Mouse (Mus musculus): ENCODE results near the gene Gramd1b.

The Gramd1b gene

DNA sequence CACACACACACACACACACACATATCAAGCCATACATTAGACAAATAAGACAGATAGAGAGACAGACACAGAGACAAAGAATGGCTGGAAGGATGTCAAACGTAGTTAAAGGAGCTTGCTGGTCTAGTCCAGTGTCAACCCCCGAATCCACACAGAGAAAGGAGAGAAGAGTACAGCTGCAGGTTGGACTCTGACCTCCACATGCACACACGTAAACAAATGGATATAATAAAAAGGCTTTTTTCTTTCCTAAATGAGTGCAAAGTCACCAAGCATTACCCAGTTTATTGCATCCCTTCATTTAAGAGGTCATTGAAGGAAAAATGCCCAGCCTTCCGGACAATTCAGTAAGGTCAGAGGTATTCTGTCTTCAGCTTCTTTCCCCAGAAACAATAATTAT is 161.0 kb downstream of the Gramd1b start:
- in situ Hi-C loops (cut with MboI), result no loop called here

DNA sequence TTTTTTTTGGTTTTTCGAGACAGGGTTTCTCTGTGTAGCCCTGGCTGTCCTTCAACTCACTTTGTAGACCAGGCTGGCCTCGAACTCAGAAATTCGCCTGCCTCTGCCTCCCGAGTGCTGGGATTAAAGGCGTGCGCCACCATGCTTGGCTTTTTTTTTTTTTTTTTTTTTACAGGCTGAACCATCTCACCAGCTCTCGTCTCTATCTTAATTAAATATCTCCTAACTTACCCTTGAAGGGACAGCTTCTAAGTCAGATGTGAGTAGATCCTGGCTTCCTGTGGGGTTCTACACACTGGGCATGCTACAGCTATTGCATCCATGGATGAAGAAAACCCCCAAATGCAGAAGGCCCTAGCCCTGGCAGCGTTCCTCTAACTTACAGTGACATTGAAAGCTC is 164.4 kb downstream of the Gramd1b start:
- in situ Hi-C loops (cut with MboI), result no loop called here

DNA sequence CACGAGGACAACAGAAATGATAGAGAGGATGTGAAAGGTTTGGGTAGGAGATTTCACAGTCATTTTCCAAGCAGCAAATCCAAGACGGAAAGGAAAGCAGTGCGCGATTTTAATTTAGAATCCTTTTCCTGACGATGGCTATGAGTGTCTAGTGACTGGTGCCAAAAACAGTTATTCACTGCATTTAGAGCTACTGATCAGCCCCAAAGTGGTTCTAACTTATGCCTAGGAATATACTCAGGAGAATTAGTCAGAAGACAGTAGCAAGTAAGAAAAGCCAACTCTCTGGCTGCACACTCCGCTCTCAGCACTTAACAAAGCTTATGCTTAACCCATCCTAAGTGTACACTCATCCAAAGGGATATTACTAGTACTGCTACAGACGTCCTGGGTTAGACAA is 166.9 kb downstream of the Gramd1b start:
- in situ Hi-C loops (cut with MboI), result no loop called here

DNA sequence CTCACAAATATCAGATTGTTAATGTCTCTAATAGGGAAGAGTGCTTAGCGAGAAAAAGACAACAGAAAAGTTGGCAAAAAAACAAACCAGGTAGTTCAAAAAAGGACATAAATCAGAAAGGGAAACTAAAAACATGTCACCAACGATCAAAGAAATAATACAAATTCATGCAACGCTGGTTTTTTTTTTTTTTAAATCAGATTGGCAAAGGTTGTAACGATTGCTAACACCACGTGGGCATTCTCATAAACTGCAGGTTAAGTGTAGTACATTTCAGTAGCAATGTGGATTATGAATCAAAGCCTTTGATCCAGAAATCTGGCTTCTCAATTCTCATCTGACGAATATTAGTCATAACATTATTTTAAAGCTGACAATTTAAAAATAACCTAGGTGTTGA is 169.2 kb downstream of the Gramd1b start:
- in situ Hi-C loops (cut with MboI), result no loop called here

DNA sequence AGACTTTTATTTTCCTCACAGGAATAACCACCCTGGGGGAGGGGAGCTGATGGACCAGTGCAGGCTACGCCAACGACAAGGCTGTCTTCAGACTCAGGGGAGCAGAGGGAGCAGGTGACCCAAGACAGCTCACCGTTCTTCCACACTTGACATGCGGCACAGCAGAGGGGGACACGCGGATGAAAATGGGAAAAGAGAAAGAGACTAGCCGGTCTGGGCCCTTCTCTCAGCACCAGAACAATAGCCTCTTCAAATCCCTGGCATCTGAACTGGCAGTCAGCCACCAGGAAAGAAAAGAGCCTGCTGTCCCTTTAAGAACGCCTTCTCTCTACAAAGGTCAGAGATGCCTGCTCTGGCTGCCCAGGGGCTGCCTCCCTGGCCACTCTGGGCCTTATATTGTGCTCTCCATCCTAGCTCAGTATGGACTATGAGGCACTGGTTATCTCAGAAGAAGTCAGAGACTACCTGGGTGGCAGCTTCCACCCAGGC is 172.7 kb downstream of the Gramd1b start:
- in situ Hi-C loops (cut with MboI), result no loop called here

DNA sequence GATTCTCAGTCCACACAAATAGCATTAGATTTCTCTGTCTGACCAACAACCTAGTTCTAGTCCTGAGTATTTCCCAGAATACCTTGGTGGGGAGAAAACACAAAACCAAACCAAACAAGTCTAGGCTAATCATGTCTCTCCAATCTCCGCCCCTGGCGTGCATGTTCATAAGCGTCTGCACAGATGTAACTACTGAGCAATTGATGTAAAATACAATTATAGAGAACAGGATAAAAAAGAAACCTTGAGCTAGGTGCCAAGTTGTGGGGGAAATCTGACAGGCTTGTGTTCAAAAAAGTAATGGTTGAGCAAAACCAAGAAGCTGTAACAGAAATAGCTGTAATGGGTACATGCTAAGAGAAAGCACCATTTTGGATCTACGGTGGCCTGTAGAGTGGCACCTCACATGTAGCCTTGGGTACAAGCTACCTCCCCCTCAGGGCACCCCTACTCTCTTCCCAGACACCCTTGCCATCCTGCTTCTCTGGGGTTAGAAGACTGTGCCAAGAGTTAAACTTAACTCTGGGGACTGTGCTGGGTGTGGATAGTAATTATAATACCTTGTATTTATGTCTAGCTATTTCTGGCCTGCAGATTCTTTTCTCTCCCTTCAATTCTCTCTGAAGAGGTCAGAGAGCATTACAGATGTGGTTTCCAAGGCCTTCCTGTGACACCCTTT is 174.3 kb downstream of the Gramd1b start:
- in situ Hi-C loops (cut with MboI), result no loop called here

DNA sequence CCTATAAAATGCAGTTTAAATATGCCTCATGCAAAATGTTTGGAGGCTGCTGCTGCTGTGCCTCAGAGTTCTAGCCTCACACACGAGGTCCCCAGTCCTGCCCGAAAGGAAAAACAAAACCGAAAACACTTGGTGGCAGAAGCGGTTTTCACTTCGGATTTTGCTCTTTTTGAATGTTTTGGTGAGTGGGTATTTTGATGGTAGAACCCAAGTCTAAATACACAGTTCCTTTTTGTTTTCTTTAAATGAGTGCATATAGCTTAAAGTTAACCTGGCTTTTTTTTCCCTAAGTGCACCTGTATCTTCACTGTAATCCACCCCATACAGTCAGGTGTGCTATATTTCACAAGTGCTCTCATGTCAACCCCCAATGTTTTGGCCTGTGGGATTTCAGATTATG is 174.8 kb downstream of the Gramd1b start:
- in situ Hi-C loops (cut with MboI), result no loop called here

DNA sequence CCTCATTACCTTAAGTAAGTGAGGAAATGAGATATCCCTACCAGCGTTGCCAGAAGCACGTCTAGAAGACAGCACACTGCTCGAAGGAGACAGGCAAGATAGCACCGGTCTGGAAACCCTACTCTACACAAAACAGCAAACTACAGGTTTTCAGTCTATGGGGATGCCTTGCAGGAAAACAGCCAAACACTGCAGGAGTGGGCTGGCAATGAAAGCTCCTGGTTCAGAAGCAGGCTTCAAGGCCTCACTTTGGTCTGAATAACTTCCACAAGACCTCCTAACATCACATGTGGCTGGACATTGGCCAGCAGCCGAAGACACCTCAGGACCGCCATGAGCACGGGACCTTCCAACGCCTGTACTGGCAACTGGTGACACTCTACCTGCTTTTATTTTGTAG is 175.8 kb downstream of the Gramd1b start:
- in situ Hi-C loops (cut with MboI), result no loop called here

DNA sequence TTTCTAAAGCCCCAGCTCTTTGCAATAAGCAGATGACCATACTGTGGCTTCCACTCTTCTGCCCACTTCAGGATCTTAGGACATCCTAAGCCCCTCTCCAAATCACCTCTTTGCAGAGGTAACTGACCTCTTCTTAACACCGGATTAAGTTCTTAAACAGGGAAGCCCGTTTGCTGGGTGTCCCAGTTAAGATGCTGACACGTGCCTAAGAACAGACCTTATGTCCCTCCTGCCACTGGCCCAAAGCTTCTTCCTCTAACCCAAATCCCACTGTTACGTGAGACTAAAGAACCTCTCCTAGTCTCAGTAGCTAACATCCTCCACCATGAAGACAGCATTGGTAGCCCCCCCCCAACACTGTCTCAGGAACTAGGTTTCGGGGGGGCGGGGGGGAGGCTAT is 177.6 kb downstream of the Gramd1b start:
- in situ Hi-C loops (cut with MboI), result no loop called here

DNA sequence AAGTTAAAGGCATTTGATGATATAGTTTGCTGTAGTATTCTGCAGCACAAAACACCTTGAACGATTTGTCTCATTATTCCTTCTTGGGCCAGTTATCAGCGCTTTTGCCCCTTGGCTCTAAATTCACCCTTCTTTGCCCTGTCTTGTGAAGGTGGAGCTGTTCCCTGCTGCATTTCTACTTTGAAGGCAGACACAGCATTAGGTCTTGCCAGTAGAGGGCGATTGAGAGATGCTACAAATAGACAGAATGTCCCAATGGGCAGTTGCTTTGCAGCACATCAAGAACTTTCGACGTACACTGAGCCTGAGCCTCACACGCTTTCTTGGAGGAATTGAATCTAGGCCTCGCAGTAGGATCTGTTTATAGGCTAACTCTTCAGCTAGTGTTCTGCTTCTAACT is 180.5 kb downstream of the Gramd1b start:
- in situ Hi-C loops (cut with MboI), result no loop called here

DNA sequence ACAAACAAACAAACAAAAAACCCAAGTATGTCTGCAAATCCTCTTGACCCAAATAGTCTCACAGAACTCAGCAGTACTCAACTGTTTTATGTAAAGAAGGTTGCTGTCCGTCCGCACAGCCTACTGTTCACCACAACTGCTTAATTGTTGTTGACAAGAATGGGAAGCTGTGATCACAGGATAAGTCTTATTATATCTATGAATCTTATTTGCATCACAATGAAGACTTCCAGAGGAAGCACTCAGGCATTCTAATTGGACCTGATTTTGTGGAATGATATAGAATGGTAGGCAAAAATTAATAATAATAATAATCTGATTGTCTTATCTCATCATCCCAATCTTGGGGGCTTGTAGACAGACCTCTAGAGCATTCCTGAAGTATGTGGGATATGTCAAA is 181.1 kb downstream of the Gramd1b start:
- in situ Hi-C loops (cut with MboI), result no loop called here

DNA sequence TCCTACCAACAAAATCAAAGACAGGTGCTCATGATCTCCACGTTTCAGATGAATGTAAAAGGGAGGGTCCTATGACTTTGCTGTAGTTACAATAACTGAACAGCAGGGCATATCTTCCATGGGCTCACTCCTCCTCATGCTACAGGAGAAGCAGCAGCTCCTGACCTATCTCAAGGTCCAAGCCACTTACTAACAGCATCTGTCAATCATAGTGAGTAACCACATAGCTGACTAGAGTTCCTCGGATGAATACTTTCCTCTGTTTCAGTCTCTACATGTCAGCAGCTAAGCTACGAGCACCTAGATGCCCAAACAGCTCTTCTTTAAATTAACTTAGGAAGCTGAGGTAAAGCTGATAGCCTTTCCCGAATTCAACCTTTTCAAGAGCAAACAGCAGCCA is 181.6 kb downstream of the Gramd1b start:
- in situ Hi-C loops (cut with MboI), result no loop called here

DNA sequence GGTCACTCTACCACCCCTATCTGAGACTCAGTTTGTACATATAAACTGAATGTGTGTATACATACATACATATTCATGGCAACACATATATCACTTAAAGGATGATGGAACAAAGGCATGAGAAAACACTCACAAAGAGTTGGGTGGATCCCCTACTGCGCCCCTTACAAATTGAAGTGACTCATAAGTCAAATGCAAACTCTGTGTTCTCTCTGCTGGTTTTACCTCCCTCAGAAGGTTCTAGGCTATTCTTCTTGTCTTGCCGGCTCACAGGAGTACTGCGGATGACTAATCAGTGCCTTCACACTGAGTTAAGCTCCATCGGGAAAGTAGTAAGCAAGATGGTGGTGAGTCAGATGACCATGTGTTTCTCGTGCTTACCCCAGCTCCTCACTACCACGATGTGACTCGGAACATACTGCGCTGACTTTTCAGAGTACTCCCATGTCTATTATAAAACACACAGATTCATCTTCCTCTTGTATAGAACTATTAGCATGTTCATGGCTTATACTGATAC is 182.4 kb downstream of the Gramd1b start:
- in situ Hi-C loops (cut with MboI), result no loop called here

DNA sequence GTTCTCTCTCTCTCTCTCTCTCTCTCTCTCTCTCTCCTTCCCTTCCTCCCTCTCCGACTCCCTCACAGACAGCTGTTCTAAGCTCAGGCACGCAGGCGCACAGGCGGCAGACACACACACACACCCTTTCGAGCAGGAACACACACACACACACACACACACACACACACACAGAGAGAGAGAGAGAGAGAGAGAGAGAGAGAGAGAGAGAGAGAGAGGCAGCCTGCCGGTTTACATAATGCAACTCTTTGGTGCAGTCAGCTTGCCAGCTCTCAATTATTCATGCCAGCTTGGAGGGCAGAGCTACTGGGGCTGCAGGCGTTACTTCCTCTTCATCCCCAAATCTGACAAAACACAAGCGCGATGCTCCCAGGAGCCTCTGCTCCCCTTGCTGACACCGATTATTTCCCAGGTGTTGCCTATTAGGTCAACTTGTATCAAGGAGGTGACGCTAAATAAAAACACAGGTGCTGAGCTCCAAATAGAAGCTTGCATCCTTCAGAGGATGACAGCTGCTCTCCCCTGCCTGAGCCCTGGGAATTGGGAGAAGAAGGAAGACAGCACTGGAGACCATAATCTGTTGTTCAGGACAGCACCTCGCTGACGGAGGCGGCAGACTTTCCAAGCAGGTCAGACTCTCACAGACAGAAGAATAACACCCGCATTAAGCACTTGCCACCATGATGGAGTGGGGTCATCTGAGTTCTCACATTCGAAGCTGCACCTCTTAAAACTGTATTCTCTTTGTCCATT is 184.8 kb downstream of the Gramd1b start:
- in situ Hi-C loops (cut with MboI), result no loop called here

DNA sequence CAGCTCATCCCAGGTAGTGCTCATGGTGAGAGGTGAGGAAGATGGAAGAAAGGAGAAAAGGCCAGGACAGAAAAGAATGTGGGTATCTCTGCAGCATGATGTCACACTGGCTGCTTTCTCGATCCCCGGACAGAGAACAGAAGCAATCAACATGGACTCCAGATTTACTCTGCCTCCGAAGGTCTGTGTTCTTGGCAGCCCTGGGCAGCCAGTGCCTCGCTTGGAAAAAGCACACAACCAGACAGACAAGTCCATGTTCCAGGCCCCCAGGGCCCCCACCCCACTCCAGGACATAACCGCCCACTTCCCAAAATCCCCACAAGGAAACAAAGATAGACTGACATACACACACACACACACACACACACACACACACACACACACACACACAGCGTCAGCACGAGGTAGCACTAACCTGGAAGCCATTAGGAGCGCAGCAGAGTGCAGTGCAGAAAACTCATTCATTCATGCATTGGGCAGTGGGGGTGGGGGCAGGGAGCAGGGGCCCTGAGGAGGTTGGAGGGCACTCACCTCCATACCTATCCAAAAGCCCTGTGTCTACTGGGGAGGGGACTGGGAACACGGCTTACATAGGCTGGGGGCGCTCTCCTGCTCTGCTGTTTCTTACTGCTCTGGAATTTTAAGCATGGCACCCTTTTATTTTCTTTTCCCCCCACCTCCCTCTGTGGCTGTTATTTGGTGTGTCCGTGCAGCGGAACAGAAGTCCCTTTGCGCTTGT is 185.5 kb downstream of the Gramd1b start:
- in situ Hi-C loops (cut with MboI), result no loop called here

DNA sequence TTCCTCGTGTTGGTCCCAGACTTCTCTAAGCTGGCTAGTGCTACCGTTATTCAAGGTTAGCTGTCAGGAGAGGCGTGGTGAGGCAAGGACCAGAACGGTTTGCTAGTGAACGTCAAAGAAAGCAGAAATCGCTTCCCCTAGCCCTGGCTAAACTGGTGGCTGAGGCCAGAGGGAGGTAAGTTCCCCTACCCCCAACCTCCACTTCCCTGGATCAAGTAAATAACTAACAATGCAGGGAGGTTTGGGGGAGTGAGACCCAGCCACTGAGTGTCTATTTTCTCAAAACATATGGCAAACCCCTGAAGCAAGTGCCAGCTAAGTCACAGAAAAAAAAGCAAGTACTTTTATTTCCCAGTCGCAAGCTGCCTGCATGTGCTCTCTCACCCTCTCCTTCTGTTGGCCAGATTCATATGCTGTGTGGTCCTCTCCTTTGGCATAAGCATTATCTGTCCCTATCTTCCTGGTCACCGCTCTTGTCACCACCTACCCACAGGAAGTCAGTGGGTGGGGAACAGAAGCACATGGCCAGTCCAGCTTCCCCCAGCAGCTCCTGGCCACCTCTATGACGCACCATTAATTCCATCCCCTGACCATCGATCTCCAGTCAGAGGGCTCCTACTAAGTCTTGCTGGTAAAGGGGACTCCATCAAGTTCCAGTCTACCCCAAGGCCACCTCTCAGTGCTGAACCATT is 186.2 kb downstream of the Gramd1b start:
- in situ Hi-C loops (cut with MboI), result no loop called here

DNA sequence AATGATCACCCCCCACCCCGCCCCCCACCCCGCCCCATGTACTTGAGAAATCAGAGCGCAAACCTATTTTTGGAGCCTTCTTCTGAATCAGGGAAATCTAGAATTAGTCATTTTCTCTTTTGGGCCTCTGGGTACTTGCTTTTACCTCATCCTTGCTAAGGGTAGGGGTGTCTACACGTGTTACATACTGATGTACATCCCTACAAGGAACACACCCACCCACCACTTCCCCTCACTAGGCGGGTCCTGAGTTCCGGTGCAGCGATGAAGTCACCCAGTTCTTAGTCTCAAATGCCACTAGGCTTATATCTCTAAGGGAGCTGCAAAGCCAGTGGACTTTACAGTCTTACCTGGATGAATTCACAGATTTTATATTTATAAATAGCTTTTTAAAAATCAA is 187.4 kb downstream of the Gramd1b start:
- in situ Hi-C loops (cut with MboI), result no loop called here

DNA sequence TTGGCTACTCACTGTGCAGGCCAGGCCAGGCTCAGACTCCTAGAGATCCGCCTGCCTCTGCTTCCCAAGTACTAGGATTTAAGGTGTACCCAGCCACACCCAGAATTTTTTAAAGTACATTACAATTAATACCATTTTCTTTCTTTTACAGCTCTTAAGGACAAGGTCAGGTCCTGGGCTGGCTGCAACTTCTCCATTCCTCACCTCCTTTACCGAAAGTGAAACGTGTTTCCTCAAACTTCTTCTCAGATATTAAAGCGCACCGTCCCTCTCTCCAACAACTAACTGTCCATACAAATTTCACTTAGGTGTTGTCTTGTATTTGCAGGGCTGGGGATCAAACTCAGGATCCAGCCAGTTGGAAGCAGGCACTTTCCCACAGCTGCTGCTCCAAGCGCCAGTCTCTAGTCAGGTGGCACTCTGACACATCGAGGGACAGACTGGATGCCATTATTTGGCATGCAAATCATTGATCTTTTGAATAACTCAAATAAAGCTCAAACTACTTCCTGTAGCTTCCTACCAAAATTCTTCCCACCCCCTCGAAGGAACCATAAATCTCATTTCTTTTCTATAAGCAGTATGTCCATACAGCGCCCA is 188.0 kb downstream of the Gramd1b start:
- in situ Hi-C loops (cut with MboI), result no loop called here

DNA sequence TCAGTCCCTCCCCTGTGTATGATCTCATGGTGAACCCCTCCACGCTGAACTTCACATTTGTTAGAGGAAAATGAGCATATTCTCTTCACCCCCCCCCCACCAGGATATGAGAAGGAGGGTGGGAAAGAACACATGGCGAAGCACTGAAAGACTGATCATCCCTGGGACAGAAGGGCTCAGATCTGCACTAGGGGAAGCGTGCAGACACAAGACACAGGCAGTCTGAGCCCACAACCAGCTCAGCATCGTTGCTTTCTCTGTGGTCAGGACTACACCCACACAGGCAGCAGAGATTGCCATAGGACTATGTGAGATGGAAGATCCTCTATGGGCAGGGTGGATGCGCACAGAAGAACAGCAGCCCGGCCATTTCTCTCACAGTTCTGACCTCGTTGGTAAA is 189.1 kb downstream of the Gramd1b start:
- in situ Hi-C loops (cut with MboI), result no loop called here

DNA sequence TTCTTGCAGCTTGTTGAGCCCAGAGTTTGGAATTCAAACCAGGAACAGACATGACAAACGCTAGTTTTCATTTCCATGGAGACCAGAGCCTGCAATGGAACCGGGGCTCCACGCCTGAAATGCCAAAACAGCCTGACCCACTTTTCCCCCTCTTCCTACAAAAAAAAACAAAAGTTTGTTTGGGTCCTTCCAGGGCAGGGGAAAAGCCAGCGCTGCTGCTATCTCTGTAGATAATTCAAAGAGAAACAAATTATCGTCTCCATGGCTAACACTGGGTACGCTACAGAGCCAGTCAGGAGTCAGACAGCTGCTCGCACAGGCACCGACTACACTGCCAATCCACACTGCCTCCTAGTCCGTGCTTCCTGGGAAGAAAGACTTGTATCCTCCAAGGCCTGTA is 191.6 kb downstream of the Gramd1b start:
- in situ Hi-C loops (cut with MboI), result no loop called here

DNA sequence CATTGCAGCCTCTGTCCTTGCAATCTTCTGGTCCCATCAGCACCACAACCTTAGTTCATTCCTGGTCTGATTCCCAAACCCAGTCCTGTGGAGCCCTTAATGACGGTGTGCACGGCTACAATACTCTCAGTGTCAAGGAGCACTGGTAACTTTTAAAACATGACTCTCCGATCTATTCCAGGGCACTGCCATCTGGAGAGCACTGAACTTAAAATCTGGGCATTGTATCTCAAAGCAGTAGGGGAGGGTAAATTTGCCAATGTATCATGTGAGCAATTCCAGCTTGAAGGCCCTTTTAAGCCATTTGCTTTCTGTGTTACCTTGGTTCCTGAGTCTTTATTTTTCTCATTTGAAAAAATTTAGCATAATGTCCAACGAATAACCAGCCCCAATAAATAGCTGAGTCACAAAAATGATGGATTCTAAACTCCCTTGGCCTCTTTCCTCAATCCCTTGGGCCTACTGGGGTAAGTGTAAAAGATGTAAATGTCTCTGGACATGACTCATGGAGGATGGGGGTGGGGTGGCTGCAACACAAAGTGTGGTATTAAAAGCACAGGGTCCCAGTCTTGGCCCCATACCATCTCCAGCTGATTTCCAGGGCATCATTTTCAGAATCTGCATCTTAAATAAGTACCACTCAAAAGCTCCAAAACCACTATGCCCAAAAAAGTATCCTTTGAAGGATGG is 193.9 kb downstream of the Gramd1b start:
- in situ Hi-C loops (cut with MboI), result no loop called here
